Mouse (Mus musculus) lung, postnatal 0 days (tissue): ENCODE data around the gene Rbpj.

Experiments used
- CTCF ChIP-seq: IDR thresholded peaks from 2 replicates; pipeline ENCODE4 v1.5.1; 2016; ENCODE audit warnings: antibody characterized with exemption, mild to moderate bottlenecking
- EP300 ChIP-seq: IDR thresholded peaks from 2 replicates; pipeline ENCODE4 v1.6.1; 2016; ENCODE audit warnings: antibody characterized with exemption, mild to moderate bottlenecking, control low read depth

DNA sequence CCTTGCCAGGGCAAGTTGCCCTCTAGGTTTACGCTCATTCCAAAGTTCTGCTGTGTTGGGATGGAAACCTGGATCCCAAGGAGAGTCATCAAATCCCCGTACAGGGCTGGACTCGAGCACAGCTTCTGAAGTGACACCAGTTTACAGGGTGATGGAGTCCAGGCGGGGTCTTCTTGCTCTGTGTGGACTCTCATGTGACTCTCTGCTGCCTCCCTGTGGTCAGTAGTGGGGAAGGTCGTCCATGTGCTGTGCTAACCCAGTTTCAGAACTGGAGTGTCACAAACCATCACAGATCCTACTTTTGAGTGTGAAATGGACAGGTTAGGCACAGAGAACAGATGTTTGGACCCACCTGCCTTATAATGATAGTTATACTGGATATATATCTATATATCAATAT is 206.4 kb downstream of the Rbpj start:
- TF ChIP-seq CTCF (peak; percentile 88), EP300 (no peak)
